Mouse (Mus musculus): ENCODE results near the gene Klk1b24.

DNA sequence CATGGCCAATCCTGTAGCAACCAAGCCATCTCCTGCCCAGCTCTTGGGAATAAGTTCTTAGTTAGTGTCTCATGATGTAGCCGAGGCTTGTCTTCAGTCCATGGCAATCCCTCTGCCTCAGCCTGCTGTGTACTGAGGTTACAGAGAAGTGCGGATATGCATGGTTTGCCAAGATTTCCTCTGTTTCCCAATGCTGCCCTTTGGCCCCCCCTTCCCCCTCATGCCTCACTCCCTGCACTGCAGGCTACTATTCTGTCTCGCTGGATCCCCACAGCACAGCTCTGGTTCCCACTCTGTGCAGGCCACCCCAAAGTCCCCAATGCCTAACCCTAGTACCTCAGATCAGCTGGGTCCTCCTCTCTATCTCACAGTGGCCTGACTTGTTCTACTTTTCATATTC lies 20.3 kb downstream of the Klk1b24 start:
- no peak for TF ChIP-seq CTCF (IDR thresholded peaks at IDR 0.05; ENCODE audit: low read depth)
- TF ChIP-seq EP300 (optimal IDR thresholded peaks at IDR 0.05) = no peak

Data from stomach, postnatal 0 days (tissue).